Mouse (Mus musculus) lung, postnatal 36 days (tissue): ENCODE measurements at regions not wholly inside any gene's neighbourhood (a gene's known extent, or its start where the extent isn't known, plus 50 kb on each side); places are given as distances from the start of the nearest gene placed in this dataset.

Source experiments
- DNase-seq: peaks from one replicate; pipeline ENCODE4 v3.0.0; 2022; ENCODE audit warnings: mixed read lengths

DNA sequence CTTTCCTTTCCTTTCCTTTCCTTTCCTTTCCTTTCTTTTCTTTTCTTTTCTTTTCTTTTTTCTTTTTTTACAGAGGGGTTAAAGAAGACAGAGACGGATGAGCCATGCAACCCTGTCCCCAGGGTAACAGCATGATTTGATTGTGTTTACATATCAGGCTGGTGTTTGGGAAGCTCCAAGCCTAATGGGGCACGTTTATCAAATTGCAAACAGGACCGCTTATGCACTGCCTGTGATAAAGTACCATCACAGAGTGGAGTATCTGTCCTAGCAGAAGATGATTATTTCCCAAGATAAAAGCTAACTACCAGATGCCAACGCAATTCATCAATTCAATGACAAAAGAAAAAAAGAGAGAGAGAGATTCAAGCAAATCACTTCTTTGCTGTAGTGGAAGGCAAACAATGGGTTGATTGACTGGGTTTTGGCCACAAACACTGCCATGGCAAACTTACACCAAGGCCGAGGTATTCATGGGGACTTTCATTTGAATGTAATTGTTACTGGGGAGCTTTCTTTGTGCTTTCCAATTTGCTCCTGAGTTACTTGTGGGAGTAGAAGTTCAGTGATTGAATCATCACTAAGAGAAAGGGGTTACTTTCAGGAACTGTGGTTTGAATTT lies 1450.1 kb downstream of the Slc22a22 start:
- no peak for DNase-seq

DNA sequence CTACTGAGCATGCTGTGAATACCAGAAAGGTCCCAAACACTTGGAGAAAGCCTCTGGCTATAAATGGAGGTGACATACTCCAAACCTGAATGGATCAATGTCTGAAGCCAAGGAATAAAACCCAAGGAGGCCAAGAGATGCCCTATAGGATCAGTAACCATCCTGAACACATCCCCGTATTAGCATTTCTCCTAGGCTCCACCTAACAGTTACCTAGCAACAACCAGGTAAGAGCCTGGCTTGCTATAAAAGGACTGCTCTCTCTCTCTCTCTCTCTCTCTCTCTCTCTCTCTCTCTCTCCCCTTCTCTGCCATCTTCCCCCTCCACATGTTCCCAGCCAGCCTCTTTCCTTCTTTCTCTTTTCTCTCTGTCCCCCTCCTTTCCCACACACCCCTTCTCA lies 1452.7 kb downstream of the Slc22a22 start:
- no peak for DNase-seq

DNA sequence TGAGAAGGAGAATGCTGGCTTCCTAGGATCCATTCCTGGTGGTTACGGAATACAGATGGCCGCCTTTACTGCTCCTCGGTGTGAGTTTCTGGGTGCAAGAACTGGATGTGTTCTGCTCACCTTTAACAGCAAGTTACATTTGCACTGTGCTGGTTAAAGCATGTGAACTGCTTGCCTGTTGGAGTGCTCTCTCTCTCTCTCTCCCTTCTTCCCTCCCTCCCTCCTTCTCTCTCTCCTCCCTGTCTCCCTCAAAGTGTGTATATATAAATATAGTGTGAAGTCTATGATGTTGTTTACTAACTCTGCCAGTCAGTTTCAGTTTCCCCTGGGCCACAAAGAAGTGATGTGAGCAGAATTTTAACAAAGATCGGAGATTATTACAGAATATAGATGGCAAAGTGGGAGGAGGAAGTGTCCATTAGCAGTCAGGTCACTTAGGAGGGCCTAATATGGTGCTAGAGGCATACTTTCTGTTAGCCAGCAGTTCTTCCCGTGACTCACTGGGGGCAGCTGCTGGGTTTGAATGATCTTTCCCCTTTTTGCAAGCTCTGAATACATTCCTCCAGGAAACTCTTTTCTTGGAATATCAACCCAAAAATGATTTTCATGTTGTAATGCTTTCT lies 1453.5 kb downstream of the Slc22a22 start:
- no peak for DNase-seq

DNA sequence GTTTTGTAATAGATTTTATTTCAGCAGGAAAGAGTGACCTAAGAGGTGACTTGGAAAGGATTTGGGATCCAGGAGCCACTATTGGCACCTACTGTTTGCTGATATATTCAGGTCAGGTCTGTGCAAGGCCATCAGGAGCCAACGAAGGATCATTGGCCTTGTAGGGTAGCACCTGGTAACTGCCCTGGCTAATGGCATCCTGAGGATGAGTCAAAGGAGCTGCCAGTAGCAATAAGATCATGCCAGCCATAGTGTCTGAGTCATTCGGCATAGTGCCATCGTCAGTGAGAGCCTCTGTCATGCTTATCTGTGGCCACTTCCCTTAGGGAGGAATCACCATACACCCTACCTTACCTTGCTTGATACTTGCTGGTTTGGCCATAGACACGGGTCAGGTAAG lies 1455.1 kb downstream of the Slc22a22 start:
- DNase-seq: no peak

DNA sequence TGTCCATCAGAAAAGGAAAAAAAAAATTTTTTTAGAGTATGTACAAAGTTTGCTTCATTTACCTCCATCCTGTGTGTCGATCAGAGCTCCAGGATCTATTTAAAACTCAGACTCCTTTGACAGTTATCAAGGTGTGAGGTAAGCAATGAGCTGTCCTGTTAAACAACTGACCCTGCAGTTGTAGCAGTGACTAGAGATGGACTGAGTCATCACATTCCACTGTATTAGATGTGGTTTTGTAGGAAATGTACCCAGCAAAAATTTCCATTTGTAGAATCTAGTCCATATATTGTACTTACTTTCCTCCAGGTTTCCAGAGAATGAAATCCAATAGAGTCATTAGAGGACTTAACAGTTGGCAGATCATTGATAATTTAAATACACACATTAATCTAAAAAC lies 1459.3 kb downstream of the Slc22a22 start:
- DNase-seq: no peak

DNA sequence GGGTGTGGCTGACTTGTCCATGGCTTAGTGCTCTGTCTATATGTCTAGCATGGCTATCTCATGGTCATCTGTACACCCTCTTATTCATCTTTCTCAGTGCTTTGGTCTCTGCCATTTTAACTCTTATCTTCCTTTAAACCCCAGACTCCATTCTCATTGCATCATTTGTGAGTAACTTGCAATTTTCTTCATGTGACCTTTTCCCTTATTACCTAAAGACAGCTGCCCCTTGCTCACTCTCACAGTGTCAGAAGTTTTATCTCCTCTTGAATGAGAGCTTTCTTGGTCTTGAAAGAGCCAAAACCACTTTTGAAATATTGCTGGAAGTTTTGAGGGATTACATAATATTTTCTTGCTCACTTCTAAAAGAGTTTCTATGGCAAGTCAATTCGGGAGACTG lies 1459.9 kb downstream of the Slc22a22 start:
- DNase-seq: no peak

DNA sequence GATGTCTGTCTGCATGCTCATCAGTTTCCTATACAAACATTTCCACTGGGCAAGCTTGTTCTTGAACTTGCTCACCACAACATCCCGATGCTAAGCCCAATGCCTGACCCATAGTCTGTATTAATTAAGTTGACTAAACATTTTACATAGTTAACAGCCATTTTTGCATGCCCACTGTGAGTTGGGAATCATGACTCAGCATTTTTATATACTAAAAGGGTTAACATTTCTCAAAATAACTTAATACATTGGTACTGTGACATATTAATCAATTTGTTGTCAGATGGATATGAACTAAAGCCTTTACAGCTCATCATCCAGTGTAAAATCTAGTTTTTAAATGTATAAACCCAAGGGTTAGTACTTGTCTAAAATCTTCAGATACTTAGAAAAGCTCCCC lies 1461.4 kb downstream of the Slc22a22 start:
- no peak for DNase-seq

DNA sequence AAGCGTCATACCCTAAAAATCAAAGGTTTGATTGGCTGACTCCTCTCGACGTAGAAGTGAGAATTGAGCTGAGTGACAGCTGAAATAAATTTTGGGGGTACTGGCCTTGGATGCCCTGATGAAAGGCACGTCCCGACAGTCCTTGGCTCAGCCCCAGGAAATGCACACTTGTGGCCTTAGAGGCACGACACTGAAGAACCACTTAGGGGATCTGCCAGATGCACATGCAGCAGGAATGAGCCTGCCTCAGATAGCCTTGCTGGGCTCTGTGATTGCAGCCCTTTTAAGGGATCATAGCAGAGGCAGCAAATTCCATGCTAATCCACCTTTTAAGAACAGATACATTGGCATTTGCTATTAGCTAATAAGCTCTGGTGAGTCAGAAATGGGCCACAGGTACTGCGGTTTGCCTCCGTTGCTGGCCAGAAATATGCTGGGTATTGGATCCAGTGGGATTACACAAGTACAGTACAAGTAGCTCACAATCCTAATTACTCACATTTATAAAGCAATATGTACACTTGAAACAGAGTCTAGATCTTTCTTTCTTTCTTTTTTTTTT lies 1463.3 kb downstream of the Slc22a22 start:
- no peak for DNase-seq

DNA sequence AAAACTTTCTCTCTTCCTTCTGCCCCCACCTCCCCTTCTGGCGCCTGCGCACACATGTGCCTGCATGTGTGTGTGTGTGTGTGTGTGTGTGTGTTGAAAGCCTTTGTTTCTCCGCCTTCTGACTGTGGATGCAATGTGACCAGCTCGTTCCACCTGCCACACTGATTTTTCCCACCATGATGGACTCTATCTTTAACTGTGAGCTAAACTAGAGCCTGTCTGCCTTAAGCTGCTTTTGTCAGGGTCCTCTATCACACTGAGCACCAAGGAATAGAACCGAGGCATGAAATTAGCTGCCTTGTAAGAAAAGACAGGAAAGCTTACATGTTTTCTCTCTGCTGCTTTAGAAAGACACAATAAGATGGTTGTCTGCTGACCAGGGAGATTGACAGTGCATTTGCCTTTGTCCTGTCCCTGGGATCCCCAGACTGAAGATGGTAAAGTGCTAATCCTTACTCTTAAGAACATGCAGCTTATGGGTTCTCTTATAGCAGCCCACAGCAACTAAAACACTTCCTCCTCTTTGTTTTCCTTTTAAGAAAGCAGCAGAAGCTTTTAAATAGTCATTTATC lies 1468.7 kb downstream of the Slc22a22 start:
- no peak for DNase-seq

DNA sequence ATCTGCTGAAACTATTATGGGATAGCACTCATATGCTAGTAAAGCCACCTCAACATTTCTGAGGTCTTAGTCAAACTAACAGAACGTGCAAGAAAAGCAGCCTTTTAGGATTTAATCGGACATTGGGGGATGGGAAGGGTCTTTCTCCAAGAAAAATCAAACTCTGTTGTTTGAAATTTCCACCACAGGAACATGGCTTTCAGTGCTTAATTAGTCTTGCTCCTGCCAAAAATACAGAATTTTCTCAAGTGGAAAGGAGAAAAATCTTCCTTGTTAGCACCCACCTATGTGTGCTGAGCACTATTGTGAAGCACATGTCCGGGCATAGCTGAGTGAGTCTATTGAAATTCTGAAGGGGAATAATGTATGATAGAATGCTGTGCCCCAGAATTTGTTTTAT lies 1470.0 kb downstream of the Slc22a22 start:
- DNase-seq: no peak

DNA sequence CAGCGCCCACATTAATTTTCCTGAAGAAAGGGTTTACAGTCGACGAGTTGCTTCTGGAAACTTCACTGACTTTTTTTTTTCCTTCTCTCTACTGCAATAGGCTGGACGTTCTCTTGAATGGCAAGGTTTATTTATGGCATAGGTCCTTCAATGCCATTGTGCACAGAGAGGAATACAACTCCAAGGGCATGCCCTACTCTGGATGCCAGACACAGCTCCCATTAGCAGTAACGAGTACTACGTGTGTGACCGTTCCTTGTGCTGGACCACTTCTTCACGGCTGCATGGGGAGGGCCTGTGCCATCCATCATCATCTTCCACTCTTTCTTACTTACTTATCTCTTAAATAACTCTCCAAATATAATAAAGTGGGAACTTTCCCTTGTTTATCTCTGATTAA lies 1472.1 kb downstream of the Slc22a22 start:
- no peak for DNase-seq

DNA sequence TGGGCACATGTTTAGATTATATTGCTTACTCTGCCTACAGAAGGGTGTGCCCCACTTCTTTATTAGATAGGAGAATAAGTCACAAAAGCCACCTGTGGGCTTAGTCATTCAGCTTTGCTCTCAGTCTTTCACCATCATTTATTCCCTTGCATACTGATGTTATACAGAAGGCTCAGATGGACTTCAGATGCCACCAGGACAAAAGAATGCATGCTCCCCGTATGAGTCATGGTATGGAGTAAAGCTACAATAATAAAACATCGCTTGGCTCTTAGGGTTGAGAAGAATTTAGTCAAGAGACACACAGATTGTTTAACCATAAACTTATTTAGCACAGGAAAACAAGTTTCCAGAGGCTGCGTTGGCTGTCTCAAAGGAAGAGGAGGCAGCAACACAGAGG lies 1473.5 kb downstream of the Slc22a22 start:
- no peak for DNase-seq

DNA sequence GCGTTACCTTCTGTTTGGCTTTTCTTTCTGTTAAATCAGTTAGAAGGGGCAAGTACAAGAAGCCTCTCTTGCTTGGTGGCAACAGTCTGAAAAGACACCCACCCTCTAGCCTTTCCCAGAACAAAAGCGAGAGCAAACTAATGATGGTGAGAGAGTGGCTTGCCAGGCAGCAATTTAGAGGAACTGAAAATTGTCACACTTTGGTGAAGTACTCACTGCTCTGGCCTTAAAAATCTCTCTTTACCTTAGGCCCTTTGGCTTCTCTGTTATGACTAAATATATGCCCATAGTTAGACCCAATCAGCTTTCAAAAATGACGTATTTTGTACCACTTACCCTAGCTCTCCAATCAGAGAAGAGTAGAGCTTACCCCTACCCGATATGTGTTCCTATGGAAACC lies 1477.8 kb downstream of the Slc22a22 start:
- DNase-seq: no peak

DNA sequence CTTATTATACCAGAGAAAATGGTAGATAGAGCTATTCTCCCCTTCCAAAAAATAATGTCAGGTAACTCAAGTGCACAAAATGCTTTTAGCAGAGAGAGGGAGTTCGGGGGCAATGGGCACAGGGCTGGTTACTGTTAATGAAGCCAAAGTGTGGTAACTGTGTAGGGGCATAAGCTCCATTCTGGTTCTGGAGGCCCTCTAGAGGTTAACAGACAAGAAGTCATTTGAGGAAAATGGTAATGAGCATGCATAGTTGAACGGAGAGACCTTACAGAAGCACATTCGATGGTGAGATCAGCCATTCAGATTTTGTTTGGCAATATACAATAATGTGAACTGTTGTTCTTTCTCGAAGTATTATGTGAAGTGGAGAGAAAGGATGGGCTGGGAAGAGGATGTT lies 1479.4 kb downstream of the Slc22a22 start:
- no peak for DNase-seq

DNA sequence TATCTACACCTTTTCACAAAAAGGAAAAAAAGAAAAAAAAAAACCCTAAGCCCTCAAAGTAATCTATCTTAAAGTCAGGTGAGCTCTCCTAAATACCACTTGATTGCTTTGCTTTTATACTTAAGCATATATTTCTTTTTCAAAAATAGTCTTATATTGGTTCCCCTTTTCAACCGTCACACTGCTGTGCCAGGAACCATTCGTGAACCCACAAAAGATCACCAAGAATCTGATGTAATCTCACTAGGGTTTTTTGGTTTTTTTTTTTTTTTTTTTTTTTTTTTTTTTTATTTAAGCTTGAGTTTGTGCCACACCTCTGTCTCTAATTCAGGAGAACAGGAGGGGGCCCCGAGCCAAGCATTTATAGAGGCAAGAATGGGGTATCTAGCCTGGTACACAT lies 1482.7 kb downstream of the Slc22a22 start:
- DNase-seq: no peak

DNA sequence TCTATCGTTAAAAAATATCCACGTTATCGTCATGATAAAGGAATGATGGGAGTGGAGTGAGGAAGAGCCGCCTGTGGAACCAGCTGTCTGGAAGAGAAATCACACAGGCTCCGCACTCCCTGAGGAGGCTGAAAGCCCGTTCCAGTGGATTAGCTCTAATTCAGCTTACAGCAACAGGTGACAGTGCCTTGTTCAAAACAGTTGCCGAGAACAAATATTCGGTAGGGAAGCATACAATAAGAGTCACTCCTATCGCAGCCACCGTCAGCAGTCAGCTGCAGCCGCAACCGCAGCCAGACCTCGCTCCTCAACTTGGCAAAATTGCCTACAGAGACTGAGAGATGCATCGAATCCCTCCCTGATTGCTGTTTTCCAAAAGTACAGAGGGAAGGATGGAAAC lies 1501.6 kb downstream of the Slc22a22 start:
- no peak for DNase-seq

DNA sequence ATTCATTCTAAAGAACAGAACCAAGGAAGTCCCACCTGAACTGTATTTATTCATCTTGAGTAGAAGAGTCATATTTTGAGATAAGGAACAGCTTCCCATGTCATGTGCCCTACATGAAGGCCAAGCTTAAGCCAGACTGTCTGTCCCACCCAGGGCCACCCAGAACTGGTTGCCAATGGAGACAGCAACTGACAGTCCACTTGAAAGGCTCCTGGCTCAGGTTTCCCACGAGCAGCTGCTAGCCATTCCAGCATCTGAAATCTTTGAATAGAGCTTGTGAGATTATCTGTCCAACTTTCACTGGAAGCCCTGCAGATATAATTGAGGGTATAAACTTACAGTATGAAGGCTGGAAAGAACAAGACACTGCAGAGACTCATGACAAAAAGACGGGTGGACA lies 1510.6 kb downstream of the Slc22a22 start:
- DNase-seq: no peak

DNA sequence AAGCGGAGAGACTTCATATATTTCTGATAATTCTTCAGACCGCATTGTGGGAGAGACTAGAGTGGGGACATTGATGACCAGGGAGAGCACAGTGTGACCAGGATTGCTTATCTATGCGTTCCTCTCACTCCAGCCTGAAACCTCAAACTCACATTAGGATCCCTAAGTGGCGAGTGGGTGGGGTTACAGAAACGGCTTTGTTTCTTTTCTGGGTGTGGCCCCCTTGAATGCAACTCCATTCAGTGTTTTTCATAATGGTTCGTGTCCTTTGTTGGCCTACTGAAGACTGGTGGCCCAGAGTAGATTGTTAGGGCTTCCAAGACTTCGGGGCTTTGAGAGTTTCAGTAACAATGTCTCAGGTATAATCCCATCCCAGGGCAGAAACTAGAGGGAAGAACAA lies 1512.1 kb downstream of the Slc22a22 start:
- no peak for DNase-seq

DNA sequence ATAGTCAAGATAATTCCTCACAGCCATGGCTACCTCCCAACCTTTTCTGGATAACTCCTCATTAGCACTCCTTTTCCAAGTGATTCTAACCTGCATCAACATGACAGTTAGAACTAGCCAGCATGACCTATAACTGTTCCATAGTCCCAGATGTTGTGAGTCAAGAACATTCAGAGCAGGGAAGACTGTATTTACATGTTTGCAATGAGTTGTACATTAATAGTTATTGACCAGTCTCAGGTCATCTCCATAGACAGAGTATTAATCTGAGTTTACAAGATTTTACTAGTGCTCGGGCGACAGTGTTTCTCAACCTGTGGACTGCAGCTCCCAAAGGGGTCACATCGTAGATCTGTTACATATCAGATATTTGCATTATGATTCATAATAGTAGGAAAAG lies 1515.3 kb downstream of the Slc22a22 start:
- DNase-seq: no peak
